Mouse (Mus musculus): ENCODE data around the gene Rgs7.

- TF ChIP-seq CTCF (IDR thresholded peaks at IDR 0.05; ENCODE audit: insufficient read depth, low read length), result no peak
- TF ChIP-seq POLR2A (IDR thresholded peaks at IDR 0.05; ENCODE audit: borderline replicate concordance, extremely low read depth, low read depth, low read length), result no peak
These were observed 175.0 kb downstream of the Rgs7 start for GRCm38 (mm10) chr1:175317264-175317663.

Measured in lung, adult 2 months (tissue).